Mouse (Mus musculus) adrenal gland, postnatal 25 days (tissue): ENCODE measurements at regions not wholly inside any gene's neighbourhood (a gene's known extent, or its start where the extent isn't known, plus 50 kb on each side); places are given as distances from the start of the nearest gene placed in this dataset.

ENCODE experiments used
- DNase-seq: peaks from one replicate; pipeline ENCODE4 v3.0.0; 2021; ENCODE audit warnings: mixed read lengths

- DNase-seq: no peak
Observed at GRCm38 (mm10) chr9:23134421-23135118, 88.3 kb upstream of the Bmper start.

DNA sequence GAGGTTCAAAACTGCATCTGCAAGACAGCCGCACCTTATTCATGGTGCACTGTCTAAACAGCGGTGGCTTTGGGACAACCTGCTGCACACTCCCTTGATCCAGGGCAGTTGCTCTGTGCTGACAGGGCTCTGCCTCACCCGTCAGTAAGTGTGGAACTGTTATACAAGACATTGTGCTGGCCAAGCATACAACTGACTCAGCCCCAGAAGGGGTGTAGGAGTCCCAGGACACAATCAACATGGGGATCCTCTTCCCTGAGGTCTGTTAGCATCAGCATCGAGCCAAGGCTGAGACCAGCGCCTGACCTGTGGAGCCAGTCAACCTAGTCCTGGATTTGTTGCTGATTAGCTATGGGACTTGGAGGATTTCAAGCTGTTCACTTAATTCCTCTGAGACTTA, 86.4 kb upstream of the Bmper start:
- no peak for DNase-seq

DNA sequence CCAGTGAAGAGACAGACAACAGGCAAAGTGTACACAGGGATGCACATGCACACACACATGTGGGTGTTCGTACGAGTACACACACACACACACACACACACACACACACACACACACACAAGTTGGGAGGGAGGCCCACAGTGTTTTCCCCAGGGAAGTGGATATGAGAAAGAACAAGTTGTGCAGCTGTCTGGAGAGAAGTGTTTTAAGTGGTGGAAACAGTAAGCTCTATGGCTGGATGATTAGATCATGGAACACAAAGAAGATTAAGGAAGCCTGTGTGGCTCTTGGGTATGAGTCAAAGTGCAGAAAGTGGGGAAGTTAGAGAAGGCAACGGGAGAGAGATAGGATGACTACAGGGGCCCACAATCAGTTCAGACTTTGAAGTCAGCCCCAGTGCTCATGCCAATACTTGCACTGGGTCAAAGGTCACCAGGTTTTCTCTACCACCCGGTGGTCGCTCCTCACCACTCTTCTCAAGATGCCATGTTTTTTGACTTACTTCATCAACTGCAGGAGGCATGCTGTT, 85.1 kb upstream of the Bmper start:
- no peak for DNase-seq

DNA sequence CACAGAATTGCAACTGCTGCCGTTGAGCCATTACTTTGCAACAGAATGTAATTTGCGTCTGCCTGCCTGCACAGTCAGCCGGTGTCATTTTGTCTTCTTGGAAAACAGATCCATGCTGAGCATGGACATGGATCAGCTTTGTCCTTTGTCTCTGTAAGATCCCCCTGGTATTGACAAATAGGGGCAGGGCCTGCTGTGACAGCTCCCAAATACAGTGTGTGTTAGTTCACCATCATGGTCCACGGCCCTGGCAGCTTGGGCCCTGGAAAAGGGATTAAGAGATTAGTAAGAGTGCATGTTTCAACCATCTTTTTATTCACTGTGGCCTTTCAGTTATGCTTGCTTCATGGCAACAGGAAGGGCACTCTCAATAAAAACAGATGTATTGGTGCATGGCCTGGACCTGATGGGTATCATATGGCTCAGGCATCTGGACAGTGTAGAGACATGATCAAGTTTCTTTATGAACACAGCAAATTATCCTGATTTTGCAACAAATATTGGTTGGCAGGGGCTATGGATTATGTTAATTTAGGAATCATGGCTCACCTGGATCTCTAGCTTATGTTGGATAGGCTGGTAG, 83.2 kb upstream of the Bmper start:
- DNase-seq: no peak

GRCm38 (mm10) chr9:23144281-23144680, 78.6 kb upstream of the Bmper start:
- DNase-seq: no peak

GRCm38 (mm10) chr9:23150338-23150737, 72.5 kb upstream of the Bmper start:
- DNase-seq: no peak

- no peak for DNase-seq
Observed at GRCm38 (mm10) chr9:23150874-23151273, 72.0 kb upstream of the Bmper start.

DNA sequence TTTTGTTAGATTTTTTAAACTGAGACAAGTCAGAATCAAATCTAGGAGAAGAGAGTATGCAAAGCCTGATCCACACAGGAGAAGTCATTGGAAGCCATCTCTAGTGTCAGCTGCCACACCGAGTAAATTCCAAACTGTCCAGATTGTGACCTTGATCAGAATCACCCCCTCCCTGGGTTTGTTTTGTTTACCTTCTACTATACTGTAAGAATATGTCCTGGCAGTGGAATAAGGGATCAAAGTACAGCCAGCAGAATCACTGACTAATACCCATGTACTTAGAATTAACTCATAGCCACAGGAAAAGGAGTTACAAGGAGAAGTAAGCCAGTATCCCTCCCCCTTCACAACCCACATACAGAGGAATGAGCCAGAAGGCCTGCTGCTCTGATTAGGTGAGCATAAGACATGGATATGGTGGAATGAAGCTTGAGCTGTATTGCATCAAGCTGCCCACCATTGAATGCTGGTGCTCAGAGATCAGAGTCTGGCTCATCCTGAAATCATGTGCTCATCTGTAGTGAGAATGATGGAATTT, 70.9 kb upstream of the Bmper start:
- no peak for DNase-seq

- DNase-seq: peak; percentile 18
Observed at GRCm38 (mm10) chr9:23156820-23157570, 65.9 kb upstream of the Bmper start.

GRCm38 (mm10) chr9:23158499-23158898, 64.4 kb upstream of the Bmper start:
- no peak for DNase-seq

GRCm38 (mm10) chr9:23161346-23161745, 61.5 kb upstream of the Bmper start:
- no peak for DNase-seq

DNA sequence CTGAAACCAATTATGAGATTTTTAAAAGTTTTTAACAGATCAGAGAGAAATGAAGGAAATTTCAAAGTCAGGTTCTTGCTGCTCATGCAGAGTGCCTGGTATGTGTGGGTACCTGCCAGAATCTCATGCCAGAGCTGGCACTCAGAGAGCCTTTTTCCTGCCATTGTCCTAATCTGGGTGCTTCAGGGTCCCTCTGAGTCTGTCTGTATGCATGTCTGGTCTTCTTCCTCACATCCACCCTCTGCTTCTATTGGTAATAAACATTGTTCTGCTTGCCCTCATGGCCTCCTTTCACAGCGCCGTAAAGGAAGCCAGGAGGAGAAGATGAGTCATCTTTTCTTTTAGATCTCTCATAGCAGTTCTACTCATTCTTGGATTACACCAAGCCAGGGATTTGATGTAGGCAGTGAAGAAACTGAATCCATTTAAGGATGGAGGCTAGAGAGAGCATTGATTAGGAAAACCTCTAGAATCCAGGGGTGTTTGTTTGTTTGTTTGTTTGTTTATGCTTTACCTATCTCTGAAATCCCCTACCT, 55.8 kb upstream of the Bmper start:
- no peak for DNase-seq

DNA sequence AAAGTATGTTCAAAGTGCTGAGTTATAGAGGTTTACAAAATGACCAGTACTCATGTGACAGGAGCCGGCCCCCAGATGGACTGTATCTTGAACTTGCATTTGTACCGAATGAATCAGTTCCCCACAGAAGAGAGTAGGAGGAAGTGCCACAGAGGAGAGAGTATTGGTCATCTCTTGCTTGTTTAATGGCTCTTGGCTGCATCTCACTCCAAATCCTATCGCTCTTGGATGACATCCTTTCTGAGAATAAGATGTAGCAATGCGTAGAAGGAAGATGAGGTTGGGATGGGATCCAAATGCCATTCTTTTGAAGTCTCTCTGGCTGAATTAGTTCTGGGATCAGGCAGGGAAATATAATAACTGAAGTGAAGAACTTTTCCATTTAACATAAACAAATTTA, 55.2 kb upstream of the Bmper start:
- DNase-seq: no peak

DNA sequence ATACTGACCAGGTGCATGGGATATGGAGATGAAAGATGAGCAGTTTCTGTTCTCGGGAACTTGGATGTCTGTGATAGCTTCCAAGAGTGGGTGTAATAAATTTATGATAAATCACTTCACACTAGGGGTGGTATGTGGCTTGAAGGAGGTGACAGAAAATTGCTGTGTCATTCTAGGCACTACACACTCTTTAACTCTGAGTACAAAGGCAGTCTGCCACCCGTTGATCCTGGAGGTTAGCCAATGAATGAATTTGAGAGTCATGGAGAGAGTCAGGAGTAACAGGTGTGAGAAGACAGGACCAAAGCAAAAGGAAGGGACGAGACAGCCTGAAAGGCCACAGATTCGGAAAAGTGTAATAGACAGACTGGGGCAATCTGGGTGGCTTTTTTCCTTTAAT, 54.7 kb upstream of the Bmper start:
- DNase-seq: no peak

DNA sequence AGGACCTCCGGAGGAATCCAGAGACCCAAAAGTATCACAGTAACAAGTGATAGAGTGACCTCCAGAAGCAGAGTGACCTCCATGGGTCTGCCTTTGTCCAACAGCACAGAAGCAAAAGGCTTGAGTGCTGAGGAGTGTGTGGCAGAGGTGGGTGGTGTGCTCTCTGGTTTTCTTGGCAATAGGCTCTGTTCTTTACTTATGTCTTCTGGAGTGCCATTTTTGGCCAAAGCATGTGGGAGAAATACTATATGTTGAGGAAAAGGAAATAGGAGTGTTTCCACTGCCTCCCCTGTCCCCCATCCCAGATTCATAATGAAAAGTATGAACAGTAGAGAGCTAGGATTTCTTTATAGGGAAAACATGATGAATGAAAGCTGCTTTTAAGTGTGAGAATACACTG, 51.5 kb upstream of the Bmper start:
- no peak for DNase-seq
